Mouse (Mus musculus): ENCODE results near the gene Prss43. TPM values are rescaled to one million over a fixed set of nuclear protein-coding genes. Genes with fewer than 3 reads are reported as not detected.

The Prss43 gene
- not detected for total RNA-seq (2023)

GRCm38 (mm10) chr9:110826390-110826789 is at the start of gene Prss43:
TSS of gene Prss43 (plus strand) at chr9:110826690.

GRCm38 (mm10) chr9:110797866-110798265 is 28.6 kb upstream of the Prss43 start, which contains the start of gene Prss42:
TSS of gene Prss42 (plus strand) at chr9:110798166.

GRCm38 (mm10) chr9:110813789-110814188 is 12.7 kb upstream of the Prss43 start, which contains the start of gene Prss44:
TSS of gene Prss44 (plus strand) at chr9:110813994.

GRCm38 (mm10) chr9:110834411-110834810 is 7.9 kb downstream of the Prss43 start, which contains the start of gene Prss45:
TSS of gene Prss45 (plus strand) at chr9:110834588.

GRCm38 (mm10) chr9:110844206-110844605 is 17.7 kb downstream of the Prss43 start, which contains the start of gene Prss46:
TSS of gene Prss46 (plus strand) at chr9:110844506.

GRCm38 (mm10) chr9:110857781-110858472 is 31.4 kb downstream of the Prss43 start, which contains the start of gene Prss50:
TSS of gene Prss50 (plus strand) at chr9:110857967.

GRCm38 (mm10) chr9:110879191-110879920 is 52.9 kb downstream of the Prss43 start, which contains the start of gene Als2cl:
TSS of gene Als2cl (plus strand) at chr9:110879870.

GRCm38 (mm10) chr9:110879998-110880561 is 53.6 kb downstream of the Prss43 start, which contains the start of gene Tmie:
TSS of gene Tmie (minus strand) at chr9:110880113.

Other genes starting within 250 kb of the Prss43 start
- 1 to 10 TPM; 8.0 to 8.6 TPM for gene Nradd, start 202.2 kb upstream of the Prss43 start, total RNA-seq (2023)
- gene Nbeal2, start 172.5 kb upstream of the Prss43 start, total RNA-seq (2023): 100 to 1,000 TPM; 266 to 300 TPM
- 100 to 1,000 TPM; 128 to 154 TPM for gene Ccdc12, start 170.2 kb upstream of the Prss43 start, total RNA-seq (2023)
- gene Myl3, start 84.8 kb upstream of the Prss43 start, total RNA-seq (2023): under 1 TPM in 1 of 2 experiments, not detected in 1; 0.50 TPM
- 1 to 10 TPM; 1.2 to 1.5 TPM for gene Pth1r, start 79.5 kb upstream of the Prss43 start, total RNA-seq (2023)
- gene Prss42, start 28.5 kb upstream of the Prss43 start, total RNA-seq (2023): not detected
- not detected for gene Prss44, start 12.7 kb upstream of the Prss43 start, total RNA-seq (2023)
- gene Prss45, start 7.9 kb downstream of the Prss43 start, total RNA-seq (2023): not detected
- gene Prss46, start 17.8 kb downstream of the Prss43 start, total RNA-seq (2023): not detected
- 1 to 10 TPM; 2.2 to 2.6 TPM for gene Prss50, start 31.3 kb downstream of the Prss43 start, total RNA-seq (2023)
- gene Als2cl, start 53.2 kb downstream of the Prss43 start, total RNA-seq (2023): 1 to 10 TPM in 1 of 2 experiments, under 1 TPM in 1; 0.39 to 1.1 TPM
- under 1 TPM; 0.13 to 0.57 TPM for gene Tmie, start 53.4 kb downstream of the Prss43 start, total RNA-seq (2023)
- not detected for gene Fam240a, start 90.2 kb downstream of the Prss43 start, total RNA-seq (2023)
- gene Tdgf1, start 119.5 kb downstream of the Prss43 start, total RNA-seq (2023): not detected
- not detected for gene Lrrc2, start 124.9 kb downstream of the Prss43 start, total RNA-seq (2023)
- not detected for gene Rtp3, start 163.9 kb downstream of the Prss43 start, total RNA-seq (2023)
- over 10,000 TPM; 11,591 to 11,669 TPM for gene Ltf, start 192.6 kb downstream of the Prss43 start, total RNA-seq (2023)
- gene Ccrl2, start 230.8 kb downstream of the Prss43 start, total RNA-seq (2023): 100 to 1,000 TPM in 1 of 2 experiments, 10 to 100 TPM in 1; 86.9 to 116 TPM